Mouse (Mus musculus) spleen, adult 2 months (tissue): ENCODE measurements around the gene Bbof1.

Experiments used
- CTCF ChIP-seq: fragments of 200-500 bp; IDR thresholded peaks from 2 replicates; pipeline ENCODE4 v1.5.1; 2011; ENCODE audit warnings: mild to moderate bottlenecking, inconsistent platforms; ENCODE audit not compliant: insufficient read depth, insufficient read length, insufficient replicate concordance; ENCODE audit errors: extremely low read depth
- POLR2A ChIP-seq: fragments of 200-500 bp; IDR thresholded peaks from 2 replicates; pipeline ENCODE4 v1.6.1; 2011; ENCODE audit warnings: low read depth, low read length, inconsistent platforms

DNA sequence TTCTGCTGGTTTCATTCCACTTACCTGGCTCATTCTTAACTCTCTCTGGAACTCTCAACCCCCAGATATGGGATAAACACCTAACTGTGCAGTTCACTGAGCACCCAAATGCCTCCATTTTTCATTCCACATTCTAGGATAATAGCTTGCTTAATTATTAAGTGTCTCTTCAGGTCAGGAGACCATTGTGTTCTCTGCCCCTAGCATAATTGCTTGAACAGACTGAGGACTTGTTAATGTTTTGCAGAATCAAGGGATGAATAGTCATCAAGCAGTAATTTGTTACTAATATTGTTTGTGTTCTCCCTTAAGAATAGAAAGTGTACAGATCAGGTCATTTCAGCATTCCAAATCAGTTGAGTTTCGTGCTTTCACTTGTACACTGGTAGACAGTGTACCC, 38.5 kb downstream of the Bbof1 start:
- TF ChIP-seq CTCF (no peak), POLR2A (no peak)
